Mouse (Mus musculus) kidney, postnatal 36 days (tissue): Measurements from ENCODE around the gene Kctd21.
A peak's percentile ranks its signal among the peaks of the same experiment; 100 is the strongest.

Source experiments
- DNase-seq, 2 experiments: peaks; one replicate each; pipeline ENCODE4 v3.0.0; 2021 to 2022; ENCODE audit warnings: mixed read lengths in 2 of 2

Gene Kctd21

DNA sequence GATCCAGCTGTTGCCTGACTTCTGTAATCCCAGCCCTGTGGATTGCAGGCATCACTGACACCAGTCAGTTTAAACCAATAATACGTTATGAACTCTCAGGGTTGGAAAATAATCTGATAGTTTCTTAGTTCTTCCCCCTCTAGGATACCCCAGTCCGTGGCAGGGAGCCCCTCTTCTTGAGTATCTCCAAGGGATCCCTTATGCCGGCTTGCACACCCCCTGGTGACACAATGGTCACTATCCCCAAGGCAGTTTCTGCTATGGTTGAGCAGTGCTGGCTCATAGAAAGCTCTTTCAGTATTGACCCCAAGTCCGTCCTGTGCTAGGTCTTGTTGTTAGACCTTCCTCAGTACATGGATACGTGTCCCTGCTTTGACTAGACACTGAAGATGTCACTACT, 16.7 kb downstream of the Kctd21 start:
- DNase-seq = no peak

- DNase-seq = no peak
Measured at GRCm38 (mm10) chr7:97349438-97349837, 17.3 kb downstream of the Kctd21 start.

DNA sequence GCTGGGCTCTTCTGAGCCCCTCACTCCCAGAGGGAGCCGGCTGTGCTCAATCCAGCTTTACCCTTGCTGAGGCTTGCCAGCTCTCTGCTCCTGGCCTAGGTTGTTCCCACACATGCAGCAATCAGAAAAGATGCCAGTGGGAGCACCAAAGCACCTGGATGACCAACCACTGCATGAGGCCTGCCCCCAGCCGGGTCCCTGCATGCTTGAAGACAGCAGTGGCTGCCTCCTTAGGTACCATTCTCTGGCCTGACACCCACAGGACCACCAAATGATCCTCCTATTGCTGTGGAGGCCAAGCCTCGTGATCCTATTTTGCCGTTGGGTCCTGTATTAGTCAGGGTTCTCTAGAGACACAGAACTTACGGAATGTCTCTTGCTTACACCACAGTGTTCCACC, 18.8 kb downstream of the Kctd21 start:
- no peak for DNase-seq

- no peak for DNase-seq
Measured at GRCm38 (mm10) chr7:97351792-97352513, 19.8 kb downstream of the Kctd21 start.

DNA sequence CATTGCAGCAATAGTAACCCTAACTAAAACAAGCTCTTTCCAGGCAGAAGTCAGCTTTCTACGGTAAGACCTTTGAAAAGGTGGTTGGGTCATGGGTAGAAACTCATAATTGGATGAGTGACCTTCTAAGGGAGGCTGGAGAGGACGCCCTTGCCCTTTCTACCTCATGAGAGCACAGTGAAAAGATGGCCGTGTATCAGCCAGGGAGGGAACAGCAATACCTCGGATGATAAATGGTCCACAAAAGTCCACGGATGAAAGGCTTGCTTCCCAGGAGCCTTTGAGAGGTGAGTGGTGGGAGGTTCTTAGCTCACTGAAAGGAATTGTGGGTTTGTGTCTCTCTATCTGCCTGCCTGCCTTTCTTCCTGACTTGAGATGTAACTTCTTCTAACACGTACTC, 21.2 kb downstream of the Kctd21 start:
- no peak for DNase-seq

DNA sequence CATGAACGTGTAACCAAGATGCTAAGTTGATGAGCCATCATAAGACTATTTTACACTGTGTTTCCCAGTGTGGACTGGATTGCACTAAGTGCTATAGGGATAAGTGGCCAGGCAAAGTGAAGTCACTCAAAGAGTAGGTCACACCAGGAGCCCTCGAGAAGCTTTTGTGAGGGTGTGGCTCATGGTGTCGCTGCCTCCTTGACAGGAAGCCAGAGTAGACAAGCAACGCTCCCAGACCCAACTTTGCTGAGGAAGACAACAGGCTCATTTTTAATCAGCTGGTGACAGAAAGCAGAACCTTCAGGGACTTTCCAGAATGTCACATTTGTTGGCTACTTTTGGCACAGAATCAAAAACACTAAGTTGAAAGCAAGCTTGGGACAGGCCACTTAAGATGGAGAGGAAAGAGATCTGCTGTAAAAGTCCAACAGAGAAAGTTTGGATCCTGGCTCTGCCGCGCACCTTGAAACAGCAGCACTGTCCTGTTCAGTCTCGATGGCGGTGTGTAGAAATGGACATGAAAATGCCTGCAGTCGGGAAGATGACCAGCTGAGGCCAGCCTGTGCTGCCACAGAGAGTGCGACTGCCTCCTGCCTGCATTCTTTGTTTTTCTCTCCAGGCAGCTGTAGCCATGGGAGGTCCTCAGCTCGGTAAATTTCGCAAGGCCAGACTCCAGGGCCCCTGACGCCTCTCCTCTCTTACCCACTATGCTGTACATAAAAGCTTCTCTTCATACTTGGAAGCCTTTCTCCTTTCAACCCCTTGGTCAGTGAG, 23.1 kb downstream of the Kctd21 start:
- DNase-seq = peak; percentile 17 to 18

DNA sequence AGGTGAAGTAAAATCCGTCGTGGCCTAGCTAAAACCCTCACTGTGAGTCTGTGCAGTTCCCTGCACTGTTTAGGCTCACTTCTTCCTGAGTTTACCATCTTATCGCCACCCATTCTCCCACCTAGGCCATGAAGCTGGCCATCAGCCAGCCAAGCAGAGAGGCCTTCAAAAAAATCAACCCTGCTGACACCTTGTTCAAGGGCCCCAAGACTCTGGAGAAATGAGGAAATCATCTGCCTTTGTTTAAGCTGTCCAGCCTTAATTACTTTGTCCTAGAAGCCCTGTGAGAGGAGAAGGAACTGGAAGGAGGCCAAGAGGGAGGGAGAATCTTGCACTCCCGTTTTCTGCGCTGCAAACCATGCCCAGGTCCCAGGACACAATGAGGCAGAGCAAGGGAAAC, 24.1 kb downstream of the Kctd21 start:
- DNase-seq = no peak

DNA sequence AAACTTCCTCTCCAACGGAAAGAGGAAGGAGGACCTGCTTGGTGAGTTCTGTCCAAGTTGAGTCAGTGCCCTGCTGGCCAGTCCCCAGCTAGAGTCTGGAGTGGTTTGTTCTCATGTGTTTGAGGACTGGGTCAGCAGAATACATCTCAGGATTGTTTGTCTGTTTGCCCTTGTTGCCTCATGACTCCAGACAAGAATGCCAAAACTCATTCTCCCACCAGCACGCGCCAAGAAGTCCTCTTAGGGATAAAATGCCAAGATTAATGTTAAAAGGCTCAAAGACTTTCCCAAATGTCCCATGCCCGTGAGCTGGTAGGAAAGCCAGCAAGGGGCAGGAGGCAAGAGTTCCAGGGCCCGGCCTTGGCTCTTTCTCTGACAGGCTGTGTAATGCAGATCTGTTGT, 24.7 kb downstream of the Kctd21 start:
- DNase-seq = peak; percentile 20 to 28

GRCm38 (mm10) chr7:97357840-97358239, 25.7 kb downstream of the Kctd21 start:
- no peak for DNase-seq

- no peak for DNase-seq
Measured at GRCm38 (mm10) chr7:97358347-97358746, 26.2 kb downstream of the Kctd21 start.

DNA sequence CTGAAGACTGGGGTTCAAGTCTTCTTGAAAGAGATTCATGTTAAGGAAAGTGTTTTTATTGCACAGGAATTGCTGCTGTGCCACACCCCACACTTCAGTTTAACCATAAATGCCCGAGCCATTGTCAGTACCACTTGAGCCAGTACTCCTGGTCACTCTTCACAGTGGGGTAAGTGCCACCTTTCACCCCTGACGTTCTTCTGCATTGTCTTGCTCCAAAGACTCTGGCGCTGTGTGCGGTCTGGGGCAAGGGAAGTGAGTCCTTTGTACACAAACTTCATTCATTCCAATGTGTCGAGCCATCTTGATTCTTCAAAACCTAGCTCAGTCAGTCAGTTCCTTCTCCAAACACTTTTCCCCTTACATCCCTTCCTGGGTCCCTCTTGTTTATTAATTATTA, 28.0 kb downstream of the Kctd21 start:
- no peak for DNase-seq

GRCm38 (mm10) chr7:97360955-97361354, 28.8 kb downstream of the Kctd21 start:
- no peak for DNase-seq

- peak in 1 of 2 experiments; percentile 68 for DNase-seq
Measured at GRCm38 (mm10) chr7:97361467-97361866, 29.3 kb downstream of the Kctd21 start.

- DNase-seq = no peak
Measured at GRCm38 (mm10) chr7:97365887-97366286, 33.8 kb downstream of the Kctd21 start.

DNA sequence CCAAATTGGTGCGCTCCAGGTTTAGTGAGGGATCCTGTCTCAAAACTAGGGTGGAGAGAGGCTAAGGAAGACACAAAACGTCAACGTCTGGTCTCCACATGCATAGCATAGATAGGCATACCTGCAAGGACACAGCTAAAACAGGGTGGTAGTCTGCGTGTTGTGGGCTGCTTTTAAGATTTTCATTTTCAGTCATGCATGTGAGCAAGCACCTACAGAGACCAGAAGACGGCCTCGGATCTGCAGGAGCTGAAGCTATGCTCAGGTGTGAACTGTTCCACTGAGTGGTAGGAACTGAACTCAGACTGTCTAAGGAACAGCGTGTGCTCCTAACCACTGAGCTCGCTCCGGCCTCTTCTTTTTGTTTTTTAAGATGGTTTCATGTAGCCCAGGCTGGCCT, 43.0 kb downstream of the Kctd21 start:
- DNase-seq = no peak

GRCm38 (mm10) chr7:97375906-97376305, 43.8 kb downstream of the Kctd21 start:
- DNase-seq = no peak

DNA sequence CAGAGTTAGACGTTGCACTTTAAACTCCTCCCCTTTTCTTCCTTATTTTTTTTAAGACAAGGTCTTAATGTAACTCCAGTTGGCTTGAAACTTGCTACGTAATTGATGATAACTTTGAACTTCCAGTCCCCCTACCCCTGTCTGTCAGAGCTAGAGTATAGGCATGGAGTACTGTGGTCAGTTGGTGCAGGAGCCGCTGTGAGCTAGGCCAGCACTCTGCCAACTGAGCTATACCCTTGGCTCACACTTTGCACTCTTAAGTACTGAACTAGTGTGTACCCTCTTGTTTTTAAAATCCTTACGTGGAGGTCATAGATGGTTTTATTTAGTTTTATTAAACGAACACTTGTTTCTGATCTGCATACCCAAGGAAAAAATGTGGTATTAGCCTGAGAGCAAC, 47.2 kb downstream of the Kctd21 start:
- no peak for DNase-seq

DNA sequence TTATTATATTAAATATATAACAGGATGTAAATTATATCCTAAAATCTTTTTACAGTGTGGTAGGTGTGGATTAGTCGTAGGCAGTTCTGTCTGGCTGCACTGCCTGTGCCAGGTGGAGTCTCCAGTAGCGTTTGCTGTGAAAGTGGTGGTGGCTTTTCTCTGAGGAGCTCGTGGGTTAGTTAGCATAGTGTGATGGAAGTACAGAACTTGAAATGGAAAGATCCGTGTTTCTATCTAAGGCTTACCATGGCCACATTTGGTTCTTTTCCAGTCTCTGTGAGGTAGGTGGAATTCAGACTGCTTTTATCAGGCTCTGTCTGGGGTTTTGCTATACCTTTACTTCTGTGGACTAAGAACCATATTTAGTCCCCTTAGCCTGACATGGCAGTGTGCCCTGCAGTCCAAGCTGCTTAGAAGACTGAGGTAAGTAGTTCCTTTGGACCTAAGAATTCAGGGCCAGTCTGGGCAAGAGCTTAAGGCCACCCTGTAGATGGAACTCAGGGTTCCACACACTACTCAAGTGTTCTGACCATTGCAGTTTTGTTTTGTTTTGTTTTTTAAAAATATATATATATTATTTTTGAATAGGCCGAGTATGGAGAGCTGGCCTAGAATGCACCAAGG, 48.5 kb downstream of the Kctd21 start:
- no peak for DNase-seq

- DNase-seq = no peak
Measured at GRCm38 (mm10) chr7:97382661-97383060, 50.5 kb downstream of the Kctd21 start.

DNA sequence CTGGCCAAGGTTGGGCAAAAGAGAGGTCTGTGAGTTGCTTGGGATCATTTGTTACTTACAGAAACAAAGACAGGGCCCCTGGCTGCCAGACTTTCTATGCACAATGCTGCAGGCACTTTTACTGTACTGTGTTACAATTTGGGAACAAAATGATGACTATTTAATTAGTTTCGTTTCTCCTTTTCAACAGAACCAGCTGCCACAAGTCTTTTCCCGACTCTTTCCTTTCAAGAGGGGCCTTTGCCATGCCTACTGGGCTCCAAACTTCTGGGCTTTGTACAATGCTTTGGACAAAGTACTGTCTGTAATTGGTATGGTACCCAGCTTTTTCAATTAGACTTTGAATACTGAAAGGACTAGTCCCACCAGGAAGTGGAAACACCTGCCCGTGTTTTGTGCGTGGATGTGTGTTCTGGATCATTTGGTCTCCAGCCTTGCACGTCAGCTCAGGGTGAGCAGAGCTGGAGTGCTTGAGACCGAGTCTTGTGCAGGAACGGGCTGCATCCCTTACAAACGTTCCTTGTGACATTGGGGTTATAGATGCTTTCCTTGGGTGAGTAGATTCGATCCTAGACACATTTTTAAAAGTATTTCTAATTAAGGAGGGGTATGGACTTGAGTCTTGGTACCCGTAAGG, 51.5 kb downstream of the Kctd21 start:
- no peak for DNase-seq

GRCm38 (mm10) chr7:97386106-97386805, 54.1 kb downstream of the Kctd21 start:
- no peak for DNase-seq

- DNase-seq = peak in 1 of 2 experiments; percentile 19
Measured at GRCm38 (mm10) chr7:97386806-97387370, 54.8 kb downstream of the Kctd21 start.
